Mouse (Mus musculus) hindbrain, embryonic 15.5 days (tissue): ENCODE data around the gene Tcp10c. TPM values are rescaled to one million over a fixed set of nuclear protein-coding genes. Genes with fewer than 3 reads are reported as not detected.
"Not testable (repeated sequence)": the region's sequence is repeated elsewhere in the genome, so short reads cannot be mapped to it uniquely, and the experiment has no call there.

Source experiments
- ATAC-seq: fragments of 200-750 bp; cut with Nextera tagmentation; 2 replicates; pipeline ENCODE4 v1.8.0; 2017; ENCODE audit warnings: low read depth, moderate number of reproducible peaks, moderate TSS enrichment; ENCODE audit not compliant: low FRiP score
- H3K27ac ChIP-seq: fragments of 300-500 bp; sonication (generic); replicated peaks from 2 replicates; pipeline ENCODE4 v1.5.1; 2015; ENCODE audit warnings: mild to moderate bottlenecking, inconsistent platforms
- H3K27me3 ChIP-seq: fragments of 300-500 bp; sonication (generic); 2 replicates; pipeline ENCODE4 v1.6.1; 2015; ENCODE audit warnings: control low read depth, inconsistent platforms
- H3K36me3 ChIP-seq: fragments of 300-500 bp; sonication (generic); 2 replicates; pipeline ENCODE4 v1.6.1; 2015; ENCODE audit warnings: control low read depth, inconsistent platforms
- H3K4me1 ChIP-seq: fragments of 300-500 bp; sonication (generic); replicated peaks from 2 replicates; pipeline ENCODE4 v1.6.1; 2015; ENCODE audit warnings: control low read depth, inconsistent platforms
- H3K4me2 ChIP-seq: fragments of 300-500 bp; sonication (generic); 2 replicates; pipeline ENCODE4 v1.6.1; 2015; ENCODE audit warnings: moderate library complexity, mild to moderate bottlenecking, inconsistent platforms
- H3K4me3 ChIP-seq: fragments of 300-500 bp; sonication (generic); 2 replicates; pipeline ENCODE4 v1.5.1; 2015; ENCODE audit warnings: mild to moderate bottlenecking, inconsistent platforms
- H3K9ac ChIP-seq: fragments of 300-500 bp; sonication (generic); 2 replicates; pipeline ENCODE4 v1.6.1; 2015; ENCODE audit warnings: inconsistent platforms
- H3K9me3 ChIP-seq: fragments of 300-500 bp; sonication (generic); 2 replicates; pipeline ENCODE4 v1.6.1; 2016; ENCODE audit warnings: control low read depth, inconsistent platforms
- WGBS: fragments of 180-500 bp; shearing (Covaris S2); methylation state at CpG from one replicate; pipeline ENCODE4 v1.1.7; 2015; 5-methylcytosine and 5-hydroxymethylcytosine counted together
- polyA plus RNA-seq: library from polyadenylated mRNA; unstranded; fragments of >200 nt; fragmentation: Nextera tagmentation; extraction: Ambion mirVana; gene quantifications from 2 replicates; pipeline ENCODE4 v1.2.1, GENCODE M21; 2015

The Tcp10c gene
- polyA plus RNA-seq, 1 experiment from 2014 or later: 0.05 TPM

DNA sequence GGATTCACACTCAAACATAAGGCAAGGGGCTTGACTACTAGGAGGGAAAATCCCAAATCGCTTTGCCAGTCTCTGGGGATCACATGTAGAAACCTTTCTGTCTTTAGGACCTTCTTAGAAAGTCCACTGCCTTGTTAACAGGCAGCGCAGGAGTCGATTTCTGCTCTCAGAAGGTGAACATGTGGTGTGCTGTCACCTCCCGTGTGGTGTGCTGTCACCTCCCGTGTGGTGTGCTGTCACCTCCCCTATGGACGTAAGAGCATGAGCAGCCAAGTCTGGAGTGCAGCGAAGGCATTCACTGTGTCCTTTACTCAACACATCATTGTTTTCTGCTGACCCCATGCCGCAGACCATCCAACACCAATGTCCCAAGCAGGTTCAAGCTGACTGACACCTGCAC lies 1.1 kb upstream of the Tcp10c start:
- H3K4me1 ChIP-seq, H3K27ac ChIP-seq, H3K9me3 ChIP-seq, ATAC-seq, H3K27me3 ChIP-seq, H3K4me2 ChIP-seq, H3K9ac ChIP-seq, H3K36me3 ChIP-seq, H3K4me3 ChIP-seq: not testable (repeated sequence)
- 90% methylated on average over 8 of the region's 8 CpGs for WGBS

DNA sequence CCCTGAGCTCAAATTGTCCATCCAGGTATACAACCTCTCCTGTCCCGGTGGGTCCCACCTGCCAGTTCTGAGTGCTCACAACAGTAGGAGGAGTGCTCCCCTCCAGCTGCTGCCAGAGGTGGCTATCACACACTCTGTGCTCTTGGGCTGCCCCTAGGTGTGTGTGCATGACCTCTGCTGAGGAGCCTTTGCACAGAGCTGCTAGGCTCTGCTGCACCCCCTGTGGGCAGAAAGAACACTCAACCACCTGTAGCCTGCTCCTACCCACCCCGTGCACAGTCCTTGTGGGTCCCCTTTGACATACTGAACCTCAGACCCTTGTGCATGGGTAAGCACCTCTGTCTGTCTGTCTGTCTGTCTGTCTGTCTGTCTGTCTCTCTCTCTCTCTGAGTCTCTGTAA lies 8.1 kb downstream of the Tcp10c start:
- H3K4me3 ChIP-seq, H3K27me3 ChIP-seq, H3K36me3 ChIP-seq, H3K9me3 ChIP-seq, H3K4me2 ChIP-seq, H3K4me1 ChIP-seq, H3K9ac ChIP-seq, H3K27ac ChIP-seq: not testable (repeated sequence)
- ATAC-seq: peak; percentile 57
- 90% methylated on average over 2 of the region's 2 CpGs for WGBS

DNA sequence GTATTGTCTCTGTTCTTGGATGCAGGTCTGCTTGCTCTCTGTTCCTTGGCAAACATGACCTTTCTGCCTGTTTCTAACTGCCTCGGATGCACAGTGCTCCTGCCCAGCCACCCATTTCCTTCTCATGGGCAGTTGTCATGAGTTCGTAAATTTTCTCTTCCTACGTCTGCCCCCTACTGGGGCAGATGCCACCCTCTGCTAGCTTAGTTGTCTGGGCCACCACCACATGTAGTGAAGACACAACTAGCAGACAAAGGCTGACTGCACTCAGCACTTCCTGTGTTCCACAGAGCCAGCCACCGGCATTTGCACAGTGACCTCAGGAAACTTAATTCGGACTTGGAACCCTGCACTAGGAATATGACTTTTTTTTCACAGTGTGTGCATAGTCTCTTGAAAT lies 9.4 kb downstream of the Tcp10c start:
- 85% methylated on average over 4 of the region's 5 CpGs for WGBS
- H3K4me1 ChIP-seq, H3K9ac ChIP-seq, H3K27ac ChIP-seq, H3K27me3 ChIP-seq, ATAC-seq, H3K36me3 ChIP-seq, H3K4me2 ChIP-seq, H3K4me3 ChIP-seq: not testable (repeated sequence)
- peaks cover 14% of the 10 kb centered on the region; the same call in 1 of the 2 replicates for H3K9me3 ChIP-seq

DNA sequence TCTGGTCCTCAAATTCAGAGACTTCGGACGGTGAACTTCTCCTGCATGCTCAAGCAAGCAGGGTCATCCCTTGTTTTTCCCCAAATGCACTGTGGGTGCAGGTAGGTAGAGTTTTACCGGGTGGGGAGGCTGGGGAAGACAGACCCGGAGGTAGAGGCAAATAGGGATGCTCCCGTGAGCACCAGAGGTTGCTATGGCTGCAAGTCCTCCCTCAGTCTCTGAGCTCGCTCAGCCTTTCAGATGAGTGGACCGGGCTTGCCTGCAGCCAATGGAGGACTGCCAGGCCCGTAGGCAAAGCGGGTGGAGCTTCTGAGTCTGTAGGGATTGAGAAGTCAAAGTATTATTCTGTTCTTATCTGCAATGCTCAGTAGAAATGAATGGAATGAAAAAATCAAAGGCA lies 9.8 kb downstream of the Tcp10c start:
- ATAC-seq, H3K27ac ChIP-seq, H3K4me1 ChIP-seq, H3K27me3 ChIP-seq, H3K9ac ChIP-seq, H3K4me3 ChIP-seq, H3K36me3 ChIP-seq, H3K4me2 ChIP-seq: not testable (repeated sequence)
- 90% methylated on average over 9 of the region's 9 CpGs for WGBS
- H3K9me3 ChIP-seq: peaks cover 14% of the 10 kb centered on the region; the same call in 1 of the 2 replicates

DNA sequence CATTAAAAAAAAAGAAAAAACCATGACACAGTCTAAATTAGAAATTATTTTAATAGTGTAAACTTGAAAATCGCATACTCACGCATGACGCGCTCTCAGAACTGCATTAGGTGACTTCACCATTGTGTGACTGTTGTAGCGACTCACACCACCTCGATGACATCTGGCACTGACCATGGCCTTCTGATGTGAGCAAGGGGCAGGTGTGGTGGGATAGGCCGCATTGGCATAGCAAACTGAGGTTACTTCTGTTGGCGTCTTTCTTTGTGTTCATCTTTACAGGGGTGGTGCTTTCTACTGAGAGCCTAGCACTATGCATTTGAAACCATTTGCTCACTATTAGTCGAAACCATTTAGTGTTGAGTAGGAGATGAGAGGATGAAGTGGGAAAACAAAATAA lies 12.8 kb downstream of the Tcp10c start:
- 94% methylated on average over 9 of the region's 9 CpGs for WGBS
- not testable (repeated sequence) for ATAC-seq

DNA sequence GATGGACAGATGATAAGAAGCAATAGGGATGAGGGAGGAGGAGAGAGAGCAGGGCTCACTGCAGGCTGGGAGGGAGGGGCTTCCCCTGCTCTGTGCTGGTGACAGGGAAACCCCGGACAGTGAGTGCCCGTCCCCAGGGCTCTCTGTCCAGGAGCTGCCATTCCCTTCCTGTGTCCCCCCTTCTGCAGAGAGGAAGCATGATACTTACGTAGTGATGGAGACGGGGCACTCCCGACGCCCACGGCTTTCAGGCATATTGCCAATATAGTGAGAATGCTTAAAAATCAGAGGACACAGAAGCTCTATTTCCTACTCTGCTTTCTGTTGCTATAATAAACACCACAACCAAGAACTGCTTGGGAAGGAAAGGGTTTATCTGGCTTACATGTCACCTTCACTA lies 14.3 kb downstream of the Tcp10c start:
- H3K4me3 ChIP-seq, H3K36me3 ChIP-seq, H3K9ac ChIP-seq, H3K4me2 ChIP-seq, H3K27ac ChIP-seq, H3K27me3 ChIP-seq, H3K4me1 ChIP-seq, ATAC-seq: not testable (repeated sequence)
- H3K9me3 ChIP-seq: peaks cover 14% of the 10 kb centered on the region; the same call in 1 of the 2 replicates
- 88% methylated on average over 7 of the region's 7 CpGs for WGBS

More for the DNA sequence above, 12.8 kb downstream of the Tcp10c start:
- not testable (repeated sequence) for H3K36me3 ChIP-seq, H3K9ac ChIP-seq, H3K27me3 ChIP-seq, H3K4me3 ChIP-seq, H3K27ac ChIP-seq, H3K4me2 ChIP-seq, H3K4me1 ChIP-seq
- peaks cover 14% of the 10 kb centered on the region; the same call in 1 of the 2 replicates for H3K9me3 ChIP-seq

DNA sequence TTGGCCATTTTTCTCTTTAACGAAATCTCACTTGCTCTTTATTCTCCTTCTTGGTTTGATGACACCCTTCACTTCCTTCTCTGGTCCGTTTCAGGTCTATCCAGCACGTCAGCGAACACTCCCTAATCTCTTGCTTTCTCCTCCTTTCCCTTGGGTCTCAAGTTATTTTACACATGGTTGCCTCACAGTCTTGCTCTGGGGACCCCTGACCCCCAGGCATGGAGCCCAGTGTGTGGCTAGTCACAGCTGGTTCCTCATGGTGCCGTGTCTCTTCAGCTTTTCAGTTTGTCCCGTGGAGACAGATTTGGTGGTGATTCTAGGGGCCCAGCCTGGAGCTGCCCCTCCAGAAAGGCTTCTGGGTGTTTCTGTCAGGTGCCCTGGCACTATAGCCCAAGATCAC lies 16.4 kb downstream of the Tcp10c start:
- not testable (repeated sequence) for ATAC-seq, H3K4me2 ChIP-seq, H3K27ac ChIP-seq, H3K4me3 ChIP-seq, H3K36me3 ChIP-seq, H3K9ac ChIP-seq, H3K27me3 ChIP-seq, H3K4me1 ChIP-seq
- H3K9me3 ChIP-seq: peaks cover 10% of the 10 kb centered on the region; the same call in 1 of the 2 replicates
- WGBS: 74% methylated on average over 6 of the region's 6 CpGs

DNA sequence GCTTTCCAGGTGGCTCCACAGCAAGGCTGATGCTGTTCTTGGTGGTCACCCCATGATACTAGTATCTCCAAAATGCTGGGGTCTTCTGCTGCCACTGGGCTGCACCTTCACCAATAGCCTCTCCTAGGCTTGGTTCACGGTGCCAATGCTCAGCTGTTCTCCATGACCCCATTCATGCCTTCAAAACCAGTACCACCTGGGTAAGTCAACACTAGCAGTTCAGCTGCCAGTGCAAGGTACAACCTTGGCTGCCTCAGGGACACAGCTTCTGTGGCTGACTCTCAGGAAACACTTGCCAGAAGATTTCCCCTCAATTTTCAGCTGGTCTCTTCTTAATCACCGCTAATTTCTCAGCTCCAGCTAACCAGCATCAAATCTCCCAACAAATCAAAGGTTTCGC lies 24.0 kb downstream of the Tcp10c start:
- not testable (repeated sequence) for H3K27me3 ChIP-seq, H3K4me3 ChIP-seq, H3K4me2 ChIP-seq, H3K27ac ChIP-seq, H3K9ac ChIP-seq, H3K4me1 ChIP-seq, H3K9me3 ChIP-seq, ATAC-seq, H3K36me3 ChIP-seq
- WGBS: 85% methylated on average over 3 of the region's 3 CpGs

DNA sequence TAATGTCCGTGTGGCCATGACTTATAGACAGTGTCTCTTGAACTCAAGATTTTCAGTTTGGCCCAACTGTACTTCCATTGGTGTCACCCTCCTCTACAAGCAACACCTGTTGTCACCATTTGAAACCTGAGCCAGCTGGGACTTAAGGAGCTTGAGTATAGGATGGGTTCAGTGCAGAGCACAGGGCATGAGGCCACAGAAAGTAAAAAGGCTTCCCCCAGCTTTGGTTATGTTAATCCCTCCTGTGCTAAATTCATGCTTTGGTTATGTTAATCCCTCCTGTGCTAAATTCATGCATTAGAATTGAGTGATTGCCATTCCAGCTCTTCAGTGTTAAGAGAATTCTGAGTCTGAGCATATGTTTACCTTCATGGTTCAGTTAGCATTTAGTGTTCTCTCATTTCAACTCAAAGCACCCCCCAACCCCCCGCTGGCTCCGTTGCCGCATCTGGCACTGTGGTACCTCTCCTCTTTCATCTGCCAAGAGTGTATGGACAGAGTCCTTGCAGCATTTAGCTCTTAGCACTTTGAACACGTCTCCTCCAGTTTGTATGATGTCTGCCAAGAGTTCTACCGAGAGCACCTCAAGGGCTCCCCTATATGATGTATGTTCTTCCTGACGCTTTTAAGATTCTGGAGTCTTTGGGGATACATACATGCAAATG lies 25.7 kb downstream of the Tcp10c start:
- not testable (repeated sequence) for H3K27ac ChIP-seq, H3K4me1 ChIP-seq, H3K4me2 ChIP-seq, H3K9ac ChIP-seq, H3K27me3 ChIP-seq, H3K4me3 ChIP-seq, ATAC-seq, H3K9me3 ChIP-seq, H3K36me3 ChIP-seq
- 84% methylated on average over 7 of the region's 7 CpGs for WGBS

DNA sequence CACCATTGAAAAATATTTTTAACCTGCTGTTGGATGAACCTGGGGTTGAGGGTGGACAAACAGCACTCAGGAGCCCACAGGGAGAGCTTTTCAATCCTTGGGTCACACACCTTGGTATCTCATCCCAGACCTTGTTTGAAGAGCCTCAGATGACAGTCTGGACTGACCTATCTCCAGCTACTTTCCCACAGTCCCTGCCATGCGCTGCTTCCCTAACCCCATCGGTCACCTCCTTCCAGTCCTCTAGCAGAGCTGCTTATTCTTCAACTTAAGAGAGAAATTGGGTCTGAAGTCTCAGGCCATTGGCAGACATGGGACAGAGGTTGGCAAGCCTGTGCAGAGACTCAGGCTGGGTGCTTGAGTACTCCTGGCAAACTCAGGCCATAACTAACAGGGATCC lies 26.9 kb downstream of the Tcp10c start:
- not testable (repeated sequence) for H3K4me1 ChIP-seq, H3K27ac ChIP-seq, H3K9me3 ChIP-seq, H3K4me2 ChIP-seq, H3K36me3 ChIP-seq, H3K4me3 ChIP-seq, H3K9ac ChIP-seq, H3K27me3 ChIP-seq
- WGBS: 93% methylated on average over 2 of the region's 2 CpGs
- ATAC-seq: 0 out of 2 replicates have a peak, but pooled peaks have one; percentile 4

DNA sequence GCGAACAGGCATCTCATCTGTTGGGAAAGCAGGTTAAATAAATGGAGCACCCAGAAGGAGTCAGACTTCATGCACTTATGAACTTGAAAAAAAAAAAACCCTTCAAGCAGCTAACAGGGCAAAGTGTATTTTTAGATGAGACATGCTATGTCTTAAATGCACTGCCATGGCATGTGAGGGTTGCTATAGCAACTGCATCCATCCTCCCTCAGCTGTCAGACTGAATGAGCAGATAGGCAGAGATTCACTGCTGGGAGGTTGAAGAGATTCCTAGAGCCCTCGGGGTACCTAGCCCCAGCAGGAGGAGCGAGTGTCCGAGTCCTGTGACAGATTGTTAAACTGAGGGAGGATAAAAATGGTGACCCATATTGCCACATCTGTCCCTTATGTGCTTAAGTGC lies 36.6 kb downstream of the Tcp10c start:
- 84% methylated on average over 1 of the region's 4 CpGs for WGBS
- H3K27ac ChIP-seq: not testable (repeated sequence)

DNA sequence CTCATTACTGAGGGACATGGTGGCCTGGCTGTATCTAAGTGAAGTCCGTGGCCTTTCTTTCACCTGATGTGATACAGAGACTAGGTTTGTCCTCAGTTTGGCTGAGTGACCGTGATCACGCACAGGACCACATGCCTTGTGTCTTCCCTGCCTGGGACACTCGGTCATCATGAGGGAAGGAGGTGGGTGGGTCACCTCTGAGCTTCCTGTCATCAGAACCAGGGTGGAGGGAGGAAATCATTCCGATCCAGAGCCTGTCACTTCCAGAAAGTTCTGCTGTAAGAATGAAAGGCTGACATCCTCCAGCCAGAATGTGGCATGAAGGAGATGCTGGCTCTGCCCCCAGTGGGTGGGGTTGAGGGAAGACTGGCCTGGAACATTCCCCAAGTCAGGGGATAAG lies 45.6 kb downstream of the Tcp10c start:
- H3K9me3 ChIP-seq, H3K4me3 ChIP-seq, H3K9ac ChIP-seq, H3K27ac ChIP-seq, ATAC-seq, H3K27me3 ChIP-seq, H3K36me3 ChIP-seq, H3K4me2 ChIP-seq, H3K4me1 ChIP-seq: not testable (repeated sequence)
- WGBS: 88% methylated on average over 4 of the region's 5 CpGs

More for the DNA sequence above, 36.6 kb downstream of the Tcp10c start:
- ATAC-seq: peak; percentile 68
- not testable (repeated sequence) for H3K9ac ChIP-seq, H3K36me3 ChIP-seq, H3K4me3 ChIP-seq, H3K9me3 ChIP-seq, H3K4me1 ChIP-seq, H3K4me2 ChIP-seq, H3K27me3 ChIP-seq

DNA sequence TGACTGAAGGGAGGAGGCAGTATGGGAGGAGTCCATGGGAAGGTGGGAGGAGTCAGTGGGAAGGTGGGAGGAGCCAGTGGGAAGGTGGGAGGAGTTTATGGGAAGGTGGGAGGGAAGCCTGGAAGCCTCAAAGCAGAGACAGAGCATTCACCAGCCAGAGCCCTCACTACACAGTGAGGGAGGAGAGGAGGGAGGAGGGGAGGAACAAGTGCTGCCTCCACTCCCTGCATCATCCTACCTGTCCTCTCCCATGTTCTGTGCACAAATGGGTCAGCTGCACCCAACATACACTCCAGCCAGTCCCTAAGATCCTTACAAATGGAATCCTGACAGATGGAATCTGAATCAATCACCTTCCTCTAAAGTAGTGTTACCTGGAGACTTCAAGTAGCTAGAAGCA lies 47.7 kb downstream of the Tcp10c start:
- H3K4me2 ChIP-seq, H3K36me3 ChIP-seq, ATAC-seq: not testable (repeated sequence)

More for the DNA sequence above, 47.7 kb downstream of the Tcp10c start:
- H3K27ac ChIP-seq, H3K4me3 ChIP-seq, H3K9me3 ChIP-seq, H3K4me1 ChIP-seq, H3K9ac ChIP-seq, H3K27me3 ChIP-seq: not testable (repeated sequence)
